Mouse (Mus musculus) gastrocnemius, postnatal 14 days (tissue): Measurements from ENCODE around the gene Trhr2. TPM values are rescaled to one million over a fixed set of nuclear protein-coding genes. Genes with fewer than 3 reads are reported as not detected.
"Not testable (repeated sequence)": the region's sequence is repeated elsewhere in the genome, so short reads cannot be mapped to it uniquely, and the experiment has no call there.

Experiments used
- DNase-seq: peaks from one replicate; pipeline ENCODE4 v3.0.0; 2021; ENCODE audit warnings: mixed read lengths
- intact Hi-C: fragments of 180-260 bp; cut with DNase I; formaldehyde crosslinking; loops from one replicate; pipeline ENCODE4 v1.15.1; 2025; ENCODE audit warnings: low total_unique reads
- total RNA-seq, 2 experiments: library from RNA; stranded (reverse); gene quantifications; 2 replicates each; pipeline ENCODE4 v1.2.3; 2021

Gene Trhr2
- total RNA-seq, 2 experiments from 2014 or later: not detected

DNA sequence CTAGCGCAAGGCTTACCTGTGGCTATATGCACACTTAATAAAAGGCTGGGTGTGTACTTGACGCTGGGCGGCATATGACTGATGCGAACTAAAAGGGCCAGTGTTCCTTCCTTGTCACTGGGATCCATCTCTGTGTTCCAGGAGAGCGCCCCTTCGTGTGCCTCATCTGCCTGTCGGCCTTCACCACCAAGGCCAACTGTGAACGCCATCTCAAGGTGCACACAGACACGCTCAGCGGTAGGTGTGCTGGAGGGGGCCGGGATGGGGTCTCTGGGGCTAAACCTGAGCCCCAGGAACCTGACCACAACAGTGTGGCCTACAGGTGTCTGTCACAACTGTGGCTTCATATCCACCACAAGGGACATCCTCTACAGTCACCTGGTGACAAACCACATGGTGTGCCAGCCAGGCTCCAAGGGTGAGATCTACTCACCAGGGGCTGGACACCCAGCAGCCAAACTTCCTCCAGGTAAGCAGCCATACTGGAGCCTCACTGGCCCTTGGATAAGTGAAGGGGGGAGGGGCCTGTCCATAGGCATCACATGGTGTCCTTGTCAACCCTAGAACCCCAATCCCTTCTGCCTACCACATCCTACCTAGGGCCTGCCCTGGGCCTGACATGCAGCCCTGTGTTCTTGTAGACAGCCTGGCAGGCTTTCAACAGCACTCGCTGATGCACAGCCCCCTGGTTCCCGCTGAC lies 25.6 kb downstream of the Trhr2 start:
- intact Hi-C loops: loop anchor here (5.0 kb wide), 2 partner anchors 32 to 173 kb away; no protein-coding TSS in a partner anchor
- DNase-seq: no peak

- intact Hi-C loops: loop anchor here (2.0 to 5.0 kb wide), 3 partner anchors 34 to 171 kb away; no protein-coding TSS in a partner anchor
These were observed 27.0 kb downstream of the Trhr2 start for GRCm38 (mm10) chr8:122333531-122333930.

GRCm38 (mm10) chr8:122332753-122333506 lies 27.6 kb downstream of the Trhr2 start:
- peak; percentile 76 for DNase-seq
- intact Hi-C loops: loop anchor here (2.0 to 5.0 kb wide), 3 partner anchors 34 to 171 kb away; no protein-coding TSS in a partner anchor

More at GRCm38 (mm10) chr8:122333531-122333930, 27.0 kb downstream of the Trhr2 start:
- no peak for DNase-seq

DNA sequence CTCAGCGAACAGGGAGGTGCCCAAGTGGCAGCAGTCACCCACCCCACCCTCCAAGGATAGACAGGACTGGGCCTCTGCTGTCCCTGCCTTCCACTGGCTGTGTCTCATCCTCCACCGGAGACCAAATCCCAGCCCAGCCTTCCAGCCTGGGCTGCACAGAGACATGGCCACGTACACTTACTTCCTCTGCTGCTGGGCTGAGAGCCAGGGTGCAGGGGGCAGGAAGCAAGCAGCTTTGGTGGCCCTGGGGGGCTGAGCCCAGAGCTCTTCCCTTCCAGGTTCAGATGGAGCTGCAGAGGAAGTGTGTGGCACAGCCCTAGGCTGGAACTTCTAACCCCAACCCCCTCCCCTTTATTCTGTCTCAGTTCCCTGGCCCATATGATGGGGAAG lies 29.4 kb downstream of the Trhr2 start:
- intact Hi-C loops: loop anchor here (5.0 kb wide), 2 partner anchors 36 to 169 kb away; no protein-coding TSS in a partner anchor
- peak; percentile 69 for DNase-seq

DNA sequence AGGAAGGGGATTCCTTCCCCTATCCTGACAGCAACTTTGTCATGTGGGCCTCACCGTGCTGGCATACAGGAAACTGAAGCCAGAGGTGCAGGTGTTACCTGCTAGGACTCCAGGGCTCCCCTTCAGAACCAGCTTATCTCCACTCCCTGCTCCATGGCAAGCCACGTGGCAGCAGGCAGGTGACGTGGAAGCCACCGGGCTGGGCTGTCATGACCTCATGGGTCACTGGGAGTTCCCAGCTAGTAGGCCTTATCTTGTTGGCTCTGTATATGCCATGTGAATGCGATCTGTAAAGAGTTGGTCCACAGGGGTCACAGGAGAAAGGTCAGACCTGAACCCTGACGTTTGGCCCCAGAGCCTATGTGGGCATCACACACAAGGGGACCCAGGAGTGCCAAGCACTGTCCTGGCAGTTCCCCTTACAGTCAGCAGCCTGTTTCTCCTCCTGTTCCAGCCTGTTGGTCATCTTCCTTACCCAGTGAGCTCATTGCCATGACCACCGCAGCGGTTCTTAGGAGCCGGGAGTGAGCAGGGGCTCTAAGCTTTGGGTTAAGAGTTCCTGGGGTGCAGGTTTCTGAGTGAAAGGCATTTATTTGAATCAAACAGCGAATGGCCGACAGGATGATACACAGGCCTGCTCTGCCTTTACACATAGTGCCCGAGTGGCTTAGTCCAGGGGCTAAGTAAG lies 30.0 kb downstream of the Trhr2 start:
- intact Hi-C loops: loop anchor here (5.0 kb wide), 2 partner anchors 37 to 168 kb away; no protein-coding TSS in a partner anchor

DNA sequence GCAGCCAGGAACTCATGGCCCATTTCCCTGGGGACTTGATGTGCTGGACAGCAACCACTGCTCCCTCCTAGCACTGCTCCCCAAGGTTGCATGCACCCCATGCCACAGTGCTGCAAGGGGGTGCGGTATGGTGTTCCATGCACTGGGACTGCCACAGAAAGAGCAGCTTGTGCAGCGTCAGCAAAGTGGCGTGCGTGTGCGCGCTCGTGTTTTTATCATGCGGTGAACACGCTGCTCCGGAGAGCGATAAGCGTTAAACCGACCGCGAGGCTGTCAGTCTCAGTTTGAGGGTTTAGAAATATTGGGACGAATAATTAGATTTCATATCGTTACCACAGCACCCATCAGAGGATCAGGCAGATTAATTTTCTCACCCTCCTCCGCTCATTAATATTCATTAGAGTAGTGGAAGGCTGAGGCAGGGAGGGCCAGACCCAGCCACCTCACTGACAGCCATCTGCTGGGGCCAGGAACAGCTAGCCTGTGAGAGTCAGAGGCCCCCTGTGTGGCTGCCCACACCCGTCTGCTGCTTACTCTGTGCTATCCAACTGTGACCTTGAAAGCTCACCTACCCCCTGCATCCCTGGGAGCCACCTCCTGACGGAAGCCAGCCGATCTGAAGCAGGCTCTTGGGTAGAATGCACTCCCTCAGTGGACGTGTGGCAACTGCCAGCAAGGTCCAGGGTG lies 30.9 kb downstream of the Trhr2 start:
- no peak for DNase-seq
- intact Hi-C loops: loop anchor here (5.0 kb wide), 2 partner anchors 38 to 167 kb away; no protein-coding TSS in a partner anchor

More for the DNA sequence above, 30.0 kb downstream of the Trhr2 start:
- no peak for DNase-seq

GRCm38 (mm10) chr8:122329072-122329471 lies 31.5 kb downstream of the Trhr2 start:
- intact Hi-C loops: no loop called here
- no peak for DNase-seq

DNA sequence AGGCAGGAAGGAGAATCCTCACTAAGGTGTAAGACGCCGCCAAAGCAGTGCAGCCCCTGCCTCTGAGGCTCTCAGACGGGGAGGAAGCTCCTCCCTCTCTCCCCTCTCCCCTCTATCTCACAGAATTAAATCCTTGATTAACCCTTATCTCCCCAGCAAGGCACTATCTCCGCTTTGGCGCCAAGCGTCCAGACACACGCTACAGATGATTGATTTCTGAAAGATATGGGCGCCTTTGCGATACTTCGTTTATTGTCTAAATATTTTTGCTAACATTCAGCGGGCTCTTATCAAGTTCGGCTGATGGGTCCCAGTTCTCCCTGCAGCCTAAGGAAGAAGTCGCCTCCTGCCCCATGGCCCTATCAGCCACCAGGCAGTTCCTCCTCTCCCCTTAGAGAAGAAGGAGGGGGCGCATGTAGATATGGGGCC lies 34.4 kb downstream of the Trhr2 start:
- intact Hi-C loops: no loop called here
- DNase-seq: no peak

DNA sequence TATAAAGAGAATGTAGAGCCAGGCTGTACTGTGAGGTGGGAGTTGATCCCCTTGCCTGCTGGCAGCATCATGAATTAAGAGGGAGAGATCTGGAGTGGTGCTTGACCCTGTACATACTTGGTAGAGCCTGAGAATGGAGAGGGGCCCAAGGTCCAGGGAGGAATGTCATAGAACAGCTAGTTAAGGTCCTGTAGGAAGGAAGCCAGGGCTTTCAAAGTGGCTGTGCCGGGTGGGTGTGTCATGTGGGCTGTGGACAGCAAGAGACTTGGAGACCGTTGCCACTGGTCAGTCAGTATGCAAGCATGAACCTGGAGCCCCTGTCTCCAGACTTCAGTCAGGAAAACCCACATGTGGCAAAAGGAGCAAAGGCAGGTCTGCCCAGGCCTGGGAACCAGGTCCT lies 35.4 kb downstream of the Trhr2 start:
- DNase-seq: no peak
- intact Hi-C loops: no loop called here

GRCm38 (mm10) chr8:122323951-122324402 lies 36.6 kb downstream of the Trhr2 start:
- intact Hi-C loops, DNase-seq: not testable (repeated sequence)

GRCm38 (mm10) chr8:122322792-122323191 lies 37.8 kb downstream of the Trhr2 start:
- DNase-seq: no peak
- intact Hi-C loops: no loop called here

GRCm38 (mm10) chr8:122322126-122322525 lies 38.4 kb downstream of the Trhr2 start:
- DNase-seq: no peak
- intact Hi-C loops: no loop called here

DNA sequence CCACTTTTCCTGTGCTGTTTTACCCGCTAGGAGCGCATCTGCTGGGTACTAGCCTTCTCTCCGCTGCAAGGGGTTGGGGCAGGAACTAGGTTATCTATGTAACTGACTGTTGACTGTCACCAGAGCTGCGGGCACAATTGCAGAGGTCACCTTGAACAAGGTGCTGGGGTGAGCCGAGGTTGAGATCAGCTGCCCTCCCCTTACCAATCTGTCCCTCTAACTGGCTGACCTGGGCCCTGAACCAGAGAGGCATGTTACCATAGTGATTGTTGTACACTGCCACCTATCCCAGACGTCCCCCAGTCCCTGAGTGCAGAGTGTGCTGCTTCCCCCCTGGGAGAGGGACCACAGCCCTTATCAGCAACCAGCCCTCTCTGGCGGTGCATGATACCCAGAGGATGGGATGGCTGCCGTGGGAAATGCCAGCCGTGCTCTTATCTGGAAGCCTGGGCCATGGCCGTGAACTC lies 39.1 kb downstream of the Trhr2 start:
- intact Hi-C loops: no loop called here
- DNase-seq: no peak

GRCm38 (mm10) chr8:122320541-122320940 lies 40.0 kb downstream of the Trhr2 start:
- intact Hi-C loops: no loop called here
- DNase-seq: no peak

- no peak for DNase-seq
- intact Hi-C loops: no loop called here
These were observed 40.9 kb downstream of the Trhr2 start for GRCm38 (mm10) chr8:122319708-122320075.

DNA sequence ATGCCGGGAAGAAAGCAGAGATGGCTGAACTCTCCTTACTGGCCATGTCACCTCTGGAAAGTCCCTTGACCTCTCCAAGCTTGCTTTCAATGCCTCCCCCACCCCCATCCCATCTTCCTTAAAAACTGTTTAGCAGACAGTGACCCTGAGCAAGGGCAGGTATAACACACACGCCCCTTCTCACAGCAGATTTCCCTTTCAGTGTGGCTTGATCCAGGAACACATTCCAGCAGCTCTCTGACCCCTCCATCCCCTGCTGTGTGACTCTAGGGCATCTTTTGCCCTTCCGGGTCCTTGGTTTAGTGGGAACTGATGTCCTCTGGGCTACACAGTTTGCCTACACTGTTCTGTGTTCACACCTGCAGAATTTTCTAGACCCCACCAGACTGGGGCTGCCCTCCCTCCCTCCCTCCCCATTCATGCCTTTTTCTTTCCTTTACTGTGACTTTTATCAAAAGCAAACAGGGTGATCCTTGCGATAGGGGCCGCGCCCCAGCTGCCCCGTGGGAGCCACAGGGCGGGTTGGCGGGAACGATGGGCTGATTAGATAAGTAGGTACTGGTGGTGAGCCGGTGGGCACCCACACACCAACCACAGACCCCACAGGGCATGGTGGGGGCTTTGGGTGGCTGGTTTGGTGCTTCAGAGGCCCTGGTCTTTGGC lies 41.4 kb downstream of the Trhr2 start:
- intact Hi-C loops: no loop called here

DNA sequence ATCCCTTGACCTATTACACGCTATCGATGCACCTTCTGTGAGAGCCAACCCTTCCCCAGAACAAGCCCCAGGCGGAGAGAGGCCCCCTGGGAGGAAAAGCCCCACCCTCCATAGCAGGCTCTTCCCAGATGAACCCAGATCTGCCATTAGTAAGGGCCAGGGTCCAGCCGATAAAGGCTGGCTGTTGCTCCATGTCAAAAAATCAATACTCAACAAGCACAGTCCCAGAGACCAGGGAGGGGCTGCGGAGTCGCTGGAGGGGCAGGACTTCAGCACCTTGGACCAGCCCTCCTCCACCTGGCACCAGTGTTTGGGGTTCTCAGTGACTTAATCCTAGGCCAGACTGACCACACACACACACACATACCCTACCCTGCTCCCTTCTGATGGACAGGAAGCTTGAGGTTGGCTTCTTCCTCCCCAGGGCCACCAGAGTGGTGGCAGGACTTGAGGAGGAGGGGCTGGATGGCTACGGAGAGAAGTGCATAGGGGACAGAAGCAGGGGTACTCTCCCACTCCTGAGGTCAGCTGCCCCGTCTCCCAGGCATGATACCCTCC lies 42.5 kb downstream of the Trhr2 start:
- intact Hi-C loops: no loop called here

More for the DNA sequence above, 41.4 kb downstream of the Trhr2 start:
- DNase-seq: no peak

DNA sequence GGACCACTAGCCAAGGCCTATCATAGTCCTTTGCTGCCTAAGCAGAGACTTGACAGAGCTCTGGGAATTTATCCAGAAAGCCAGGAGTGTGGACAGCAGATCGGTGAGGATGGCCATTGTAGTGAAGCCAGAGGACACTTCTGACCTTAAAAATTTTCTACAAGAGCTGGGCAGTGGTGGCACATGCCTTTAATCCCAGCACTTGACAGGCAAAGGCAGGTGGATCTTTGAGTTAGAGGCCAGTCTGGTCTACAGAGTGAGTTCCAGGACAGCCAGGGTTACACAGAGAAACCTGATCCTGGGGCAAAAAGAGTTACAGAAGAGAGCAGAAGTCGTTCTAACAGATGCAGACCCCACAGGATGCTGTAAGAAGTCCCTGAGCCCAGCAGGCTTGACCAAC lies 44.1 kb downstream of the Trhr2 start:
- intact Hi-C loops: no loop called here
- no peak for DNase-seq

More for the DNA sequence above, 42.5 kb downstream of the Trhr2 start:
- no peak for DNase-seq
